Mouse (Mus musculus) kidney, embryonic 14.5 days (tissue): ENCODE measurements around the gene Daam2. TPM values are rescaled to one million over a fixed set of nuclear protein-coding genes. Genes with fewer than 3 reads are reported as not detected.

ENCODE experiments used
- ATAC-seq: fragments of 200-750 bp; cut with Nextera tagmentation; 2 replicates; pipeline ENCODE4 v1.8.0; 2017; ENCODE audit warnings: moderate number of reproducible peaks, mild to moderate bottlenecking, moderate TSS enrichment, moderate library complexity; ENCODE audit not compliant: low FRiP score, low TSS enrichment
- H3K27ac ChIP-seq: fragments of 300-500 bp; sonication (generic); 2 replicates; pipeline ENCODE4 v1.5.1; 2014; ENCODE audit warnings: low read depth, mild to moderate bottlenecking, low read length, moderate library complexity, mixed read lengths
- H3K27me3 ChIP-seq: fragments of 300-500 bp; sonication (generic); 2 replicates; pipeline ENCODE4 v1.6.1; 2014; ENCODE audit warnings: mild to moderate bottlenecking, low read length; ENCODE audit not compliant: control insufficient read depth, insufficient read depth
- H3K36me3 ChIP-seq: fragments of 300-500 bp; sonication (generic); 2 replicates; pipeline ENCODE4 v1.6.1; 2014; ENCODE audit warnings: low read length, mixed read lengths; ENCODE audit not compliant: control insufficient read depth, insufficient read depth
- H3K4me1 ChIP-seq: fragments of 300-500 bp; sonication (generic); 2 replicates; pipeline ENCODE4 v1.6.1; 2014; ENCODE audit warnings: low read length, mixed read lengths; ENCODE audit not compliant: control insufficient read depth, insufficient read depth
- H3K4me2 ChIP-seq: fragments of 300-500 bp; sonication (generic); replicated peaks from 2 replicates; pipeline ENCODE4 v1.6.1; 2014; ENCODE audit warnings: low read depth, mild to moderate bottlenecking, low read length
- H3K4me3 ChIP-seq: fragments of 300-500 bp; sonication (generic); 2 replicates; pipeline ENCODE4 v1.5.1; 2014; ENCODE audit warnings: mild to moderate bottlenecking, low read length
- H3K9ac ChIP-seq: fragments of 300-500 bp; sonication (generic); 2 replicates; pipeline ENCODE4 v1.6.1; 2014; ENCODE audit warnings: low read depth, mild to moderate bottlenecking, low read length, moderate library complexity
- H3K9me3 ChIP-seq: fragments of 300-500 bp; sonication (generic); 2 replicates; pipeline ENCODE4 v1.6.1; 2016; ENCODE audit warnings: low read length; ENCODE audit not compliant: control insufficient read depth
- WGBS: fragments of 180-500 bp; shearing (Covaris S2); extraction: QIAGEN DNeasy Blood & Tissue Kit; methylation state at CpG from one replicate; pipeline ENCODE4 v1.1.7; 2014; 5-methylcytosine and 5-hydroxymethylcytosine counted together
- polyA plus RNA-seq: library from polyadenylated mRNA; unstranded; fragments of >200 nt; fragmentation: Nextera tagmentation; extraction: Ambion mirVana; gene quantifications from 2 replicates; pipeline ENCODE4 v1.2.1, GENCODE M21; 2014

Gene Daam2
- polyA plus RNA-seq, 1 experiment from 2014 or later = 7.9 TPM

DNA sequence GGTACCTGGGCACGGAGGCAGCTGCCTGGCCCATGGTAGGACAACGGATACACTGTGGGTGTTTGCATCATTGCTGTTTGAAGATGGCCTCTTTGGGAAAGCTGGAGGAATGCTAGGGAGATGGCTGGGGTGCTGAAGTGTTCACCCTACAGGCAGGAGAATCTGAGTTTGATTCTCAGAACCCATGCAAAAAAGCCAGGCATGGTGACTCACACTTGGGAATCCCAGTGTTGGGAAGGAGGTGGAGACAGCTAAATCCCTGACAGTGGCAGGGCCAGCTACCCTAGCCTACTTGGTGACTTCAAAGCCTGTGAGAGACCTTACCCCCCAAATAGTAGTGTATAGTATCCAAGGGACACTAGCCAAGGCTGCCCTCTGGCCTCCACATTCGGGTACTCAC, 49.0 kb downstream of the Daam2 start:
- H3K9me3 ChIP-seq = no peaks in the 10 kb centered on the region
- no peak overlapping the region for H3K9ac ChIP-seq
- H3K4me3 ChIP-seq = no peak overlapping the region
- H3K4me1 ChIP-seq = 0 out of 2 replicates have a peak, but pooled peaks cover 8% of the 10 kb centered on the region
- H3K4me2 ChIP-seq = no peak overlapping the region
- ATAC-seq = no peak
- no peak overlapping the region for H3K27ac ChIP-seq
- 82% methylated on average over 3 of the region's 3 CpGs for WGBS
- no peaks in the 10 kb centered on the region for H3K36me3 ChIP-seq
- no peaks in the 10 kb centered on the region for H3K27me3 ChIP-seq

DNA sequence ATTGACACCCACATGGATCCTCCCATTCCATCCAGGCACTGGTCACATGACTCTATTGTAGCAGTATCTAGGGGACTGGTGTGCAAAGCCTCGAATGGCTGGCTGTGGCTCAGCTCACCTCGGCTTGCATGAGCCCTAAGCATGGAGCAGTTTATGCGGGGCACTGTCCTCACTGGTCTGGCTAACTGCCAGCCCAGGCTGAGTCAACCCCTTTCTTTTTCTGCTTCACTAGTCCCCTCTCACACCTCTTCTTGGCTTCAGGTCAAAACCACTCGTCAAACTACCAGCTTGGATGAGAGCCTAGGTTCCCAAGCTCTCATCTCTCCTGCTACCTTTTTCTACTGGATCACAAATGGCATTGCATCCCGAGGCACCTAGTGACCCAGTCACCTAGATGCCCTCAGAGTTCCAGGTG, 51.5 kb downstream of the Daam2 start:
- ATAC-seq = no peak
- Histone ChIP-seq H3K36me3 (no peaks in the 10 kb centered on the region), H3K9ac (no peak overlapping the region), H3K9me3 (no peaks in the 10 kb centered on the region), H3K27me3 (no peaks in the 10 kb centered on the region), H3K4me3 (no peak overlapping the region), H3K27ac (no peak overlapping the region), H3K4me2 (no peak overlapping the region), H3K4me1 (0 out of 2 replicates have a peak, but pooled peaks cover 8% of the 10 kb centered on the region)
- 66% methylated on average over 5 of the region's 5 CpGs for WGBS

DNA sequence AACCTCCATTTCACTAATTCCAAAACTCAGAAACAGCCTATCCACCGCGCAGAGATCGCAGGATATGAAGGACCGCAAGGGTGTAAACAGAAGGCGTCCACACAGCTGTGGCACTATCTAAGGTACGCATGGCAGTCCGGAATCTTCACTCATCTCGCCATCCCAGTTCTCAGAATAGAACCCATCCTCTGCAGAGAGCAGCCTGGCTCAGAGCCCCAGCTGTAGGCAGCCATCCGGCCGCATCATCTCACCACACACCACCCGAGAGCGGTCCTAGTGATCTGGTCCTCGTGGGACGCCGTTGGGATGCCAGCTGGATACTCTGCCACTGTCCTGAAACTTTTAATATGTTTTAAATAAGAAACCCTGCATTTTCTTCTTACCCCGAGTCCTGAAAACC, 54.7 kb downstream of the Daam2 start:
- Histone ChIP-seq H3K9me3 (no peaks in the 10 kb centered on the region), H3K4me1 (no peaks in the 10 kb centered on the region), H3K27me3 (no peaks in the 10 kb centered on the region), H3K4me2 (no peak overlapping the region), H3K27ac (no peak overlapping the region), H3K36me3 (no peaks in the 10 kb centered on the region), H3K4me3 (no peak overlapping the region), H3K9ac (no peak overlapping the region)
- ATAC-seq = no peak
- WGBS = 92% methylated on average over 16 of the region's 16 CpGs

DNA sequence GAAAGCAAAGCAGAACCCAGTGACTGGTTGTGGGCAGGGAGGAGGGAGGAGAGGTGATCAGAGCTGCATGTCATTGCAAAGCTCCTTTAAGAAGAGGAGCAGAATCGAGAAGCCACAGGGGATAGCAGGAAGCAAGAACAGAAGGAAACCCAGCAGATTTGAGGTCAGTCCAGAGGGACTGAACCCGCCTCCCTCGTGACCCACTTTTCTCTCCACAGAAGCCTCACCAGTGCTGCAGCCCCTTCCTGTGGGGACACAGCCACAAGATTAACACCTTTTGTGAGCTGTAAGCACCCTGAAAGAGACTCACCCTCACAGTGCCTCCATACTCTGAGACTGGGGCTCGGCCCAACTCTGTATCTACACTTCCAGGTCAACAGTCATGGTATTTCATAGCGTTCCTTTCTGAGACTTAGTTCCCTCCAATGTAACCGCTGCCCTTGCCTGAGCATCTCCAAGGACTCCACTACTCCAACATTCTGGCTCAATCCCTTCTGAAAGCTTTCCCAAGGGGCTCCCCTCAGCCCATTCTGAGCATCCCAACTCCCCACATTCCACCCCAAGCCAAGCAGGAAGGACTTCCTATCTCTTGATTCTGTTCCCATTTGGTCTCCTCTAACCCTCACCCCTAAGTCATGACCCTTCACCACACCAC, 60.8 kb downstream of the Daam2 start:
- no peaks in the 10 kb centered on the region for H3K4me1 ChIP-seq
- no peaks in the 10 kb centered on the region for H3K36me3 ChIP-seq
- no peak overlapping the region for H3K27ac ChIP-seq
- H3K9ac ChIP-seq = no peak overlapping the region
- H3K27me3 ChIP-seq = no peaks in the 10 kb centered on the region
- no peak overlapping the region for H3K4me2 ChIP-seq
- WGBS = 72% methylated on average over 6 of the region's 6 CpGs
- H3K4me3 ChIP-seq = no peak overlapping the region
- no peak for ATAC-seq
- H3K9me3 ChIP-seq = no peaks in the 10 kb centered on the region

DNA sequence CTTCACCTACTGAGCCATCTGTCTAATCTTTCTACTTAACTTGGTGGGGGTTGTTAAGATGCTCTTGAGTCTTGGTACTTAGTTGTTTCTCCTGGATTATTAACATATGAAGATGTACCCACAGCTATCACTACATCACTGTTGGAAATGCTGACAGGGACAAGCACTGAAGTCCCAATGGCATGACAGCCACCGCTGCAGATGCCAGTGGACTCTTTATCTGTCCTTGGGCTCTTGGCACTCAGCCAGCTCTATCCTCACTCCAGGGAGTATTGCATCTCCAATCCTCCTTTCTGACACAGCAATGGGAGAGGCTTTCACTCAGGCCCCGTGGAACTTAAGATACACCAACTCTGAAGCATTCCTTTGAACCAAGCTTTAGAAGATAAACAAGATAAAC, 63.9 kb downstream of the Daam2 start:
- Histone ChIP-seq H3K9ac (no peak overlapping the region), H3K27ac (no peak overlapping the region), H3K36me3 (no peaks in the 10 kb centered on the region; the same call in 1 of the 2 replicates), H3K4me3 (no peak overlapping the region), H3K27me3 (no peaks in the 10 kb centered on the region), H3K4me1 (no peaks in the 10 kb centered on the region), H3K9me3 (no peaks in the 10 kb centered on the region), H3K4me2 (no peak overlapping the region)
- ATAC-seq = no peak
- 60% methylated on average over 2 of the region's 2 CpGs for WGBS

DNA sequence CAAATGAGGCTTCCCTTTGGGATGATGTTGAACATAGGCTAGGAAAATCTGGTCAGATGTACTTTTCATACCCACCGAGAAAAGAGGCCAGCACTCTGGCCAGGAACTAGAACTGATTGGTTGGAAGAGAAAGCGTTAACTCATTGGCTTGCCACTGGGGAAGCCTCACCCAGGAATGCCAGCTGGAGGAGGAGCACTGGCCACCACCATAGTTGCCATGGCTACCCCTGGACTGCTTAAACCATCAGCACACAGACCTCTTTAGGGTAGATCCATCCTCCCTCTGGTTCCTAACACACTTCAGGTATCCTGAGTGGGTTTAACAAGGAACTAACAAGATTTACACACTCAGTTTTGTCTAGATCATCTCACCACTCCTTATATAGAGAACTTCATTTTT, 64.5 kb downstream of the Daam2 start:
- Histone ChIP-seq H3K36me3 (peaks cover 4% of the 10 kb centered on the region; the same call in 1 of the 2 replicates), H3K4me3 (no peak overlapping the region), H3K9me3 (no peaks in the 10 kb centered on the region), H3K4me1 (no peaks in the 10 kb centered on the region), H3K4me2 (no peak overlapping the region), H3K27me3 (no peaks in the 10 kb centered on the region), H3K9ac (no peak overlapping the region), H3K27ac (no peak overlapping the region)
- no peak for ATAC-seq
- WGBS = 92% methylated on average over 2 of the region's 2 CpGs

DNA sequence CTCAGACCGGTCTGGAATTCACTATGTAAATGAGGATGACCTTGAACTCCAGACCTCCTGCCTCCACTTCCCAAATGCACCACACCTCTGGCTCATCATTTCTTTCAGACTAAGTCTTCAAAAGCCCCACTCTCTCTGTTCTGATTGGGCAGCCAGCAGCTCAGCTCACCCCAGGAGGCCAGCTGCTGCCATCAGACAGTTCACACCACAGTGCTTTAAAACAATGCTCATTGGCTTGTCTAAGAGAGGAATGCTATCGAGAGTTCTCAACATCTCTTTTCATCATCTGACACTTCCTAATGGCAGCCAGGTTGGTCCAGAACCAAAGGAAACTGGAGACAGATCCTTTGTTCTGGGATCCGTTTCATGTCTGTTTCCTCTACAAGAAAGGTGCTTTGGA, 66.0 kb downstream of the Daam2 start:
- H3K4me2 ChIP-seq = no peak overlapping the region
- H3K27ac ChIP-seq = no peak overlapping the region
- H3K9ac ChIP-seq = no peak overlapping the region
- WGBS = 53% methylated on average over 3 of the region's 3 CpGs
- H3K27me3 ChIP-seq = no peaks in the 10 kb centered on the region
- no peaks in the 10 kb centered on the region for H3K9me3 ChIP-seq
- ATAC-seq = no peak
- no peak overlapping the region for H3K4me3 ChIP-seq
- H3K4me1 ChIP-seq = no peaks in the 10 kb centered on the region
- H3K36me3 ChIP-seq = peaks cover 13% of the 10 kb centered on the region; the same call in 1 of the 2 replicates

DNA sequence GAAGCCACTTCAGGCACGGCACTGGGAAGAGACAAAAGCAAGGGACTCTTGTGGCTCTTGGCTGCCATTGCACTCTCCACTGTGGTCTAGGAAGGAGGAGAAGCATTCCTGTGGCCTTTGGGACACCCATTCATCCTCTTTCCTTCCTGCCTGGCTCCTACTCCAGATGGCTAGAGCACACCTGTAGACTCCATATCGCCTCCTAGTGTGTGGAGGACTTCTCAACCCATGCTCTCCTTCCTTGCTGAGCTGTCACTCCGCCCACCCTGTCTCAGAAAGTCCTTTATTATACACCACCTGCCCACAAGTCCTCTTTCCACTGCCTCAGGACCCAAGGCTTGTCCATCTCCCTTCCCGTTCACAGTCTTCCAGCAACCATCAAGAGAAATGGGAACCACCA, 70.9 kb downstream of the Daam2 start:
- no peak for ATAC-seq
- Histone ChIP-seq H3K9ac (no peak overlapping the region), H3K9me3 (no peaks in the 10 kb centered on the region), H3K4me2 (no peak overlapping the region), H3K4me3 (no peak overlapping the region), H3K36me3 (peaks cover 16% of the 10 kb centered on the region; the same call in 1 of the 2 replicates), H3K27me3 (no peaks in the 10 kb centered on the region), H3K4me1 (no peaks in the 10 kb centered on the region), H3K27ac (no peak overlapping the region)
- 95% methylated on average over 4 of the region's 4 CpGs for WGBS

DNA sequence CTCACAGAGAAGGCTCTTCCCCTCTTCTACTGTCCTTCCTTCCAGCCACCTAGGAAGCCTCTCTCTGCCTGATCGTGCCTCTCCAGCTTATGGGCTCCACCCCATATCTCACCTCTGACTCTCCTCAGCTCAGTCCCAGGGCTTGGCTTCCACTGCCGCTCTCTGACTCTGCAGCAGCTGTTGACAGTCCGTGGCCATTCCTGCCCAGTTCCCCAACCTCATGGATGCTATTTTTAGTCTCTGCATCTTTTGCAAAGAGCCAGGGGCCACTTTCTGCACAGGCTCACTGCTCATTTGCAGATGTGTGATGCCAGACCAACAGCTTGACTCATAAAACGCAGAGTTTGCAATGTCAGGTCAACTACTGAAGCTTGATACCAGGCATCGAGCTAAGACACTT, 75.0 kb downstream of the Daam2 start:
- no peak overlapping the region for H3K4me3 ChIP-seq
- ATAC-seq = no peak

More for the DNA sequence above, 75.0 kb downstream of the Daam2 start:
- no peaks in the 10 kb centered on the region for H3K4me1 ChIP-seq
- H3K4me2 ChIP-seq = no peak overlapping the region
- H3K27ac ChIP-seq = no peak overlapping the region
- H3K27me3 ChIP-seq = no peaks in the 10 kb centered on the region
- H3K9ac ChIP-seq = no peak overlapping the region
- WGBS = 63% methylated on average over 5 of the region's 5 CpGs
- peaks cover 8% of the 10 kb centered on the region; the same call in 1 of the 2 replicates for H3K36me3 ChIP-seq
- H3K9me3 ChIP-seq = no peaks in the 10 kb centered on the region
